Mouse (Mus musculus): Measurements from ENCODE around the gene Dtx4.

DNA sequence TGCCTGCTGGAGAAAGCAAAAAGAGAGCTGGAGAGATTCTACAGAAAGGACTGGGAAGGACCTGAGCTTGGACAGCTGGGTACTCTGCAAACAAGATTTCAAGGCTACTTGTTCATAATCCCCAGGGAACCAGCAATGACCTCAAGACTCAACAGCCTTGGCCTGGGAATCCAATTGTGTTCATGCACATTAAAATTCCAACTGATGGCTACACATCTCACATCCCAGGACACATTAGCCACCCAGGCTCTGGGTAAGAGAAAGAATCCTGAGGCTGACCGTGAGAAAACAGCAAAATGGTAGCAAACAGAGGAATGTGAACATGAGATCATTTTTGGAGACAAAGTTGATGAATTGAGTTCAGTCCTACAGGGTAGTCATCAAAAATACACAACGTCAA is 5.0 kb downstream of the Dtx4 start:
- TF ChIP-seq CTCF (IDR thresholded peaks at IDR 0.05; ENCODE audit: low read depth), result no peak
- TF ChIP-seq EP300 (IDR thresholded peaks at IDR 0.05; ENCODE audit: low read depth), result no peak
